Mouse (Mus musculus) testis, adult 2 months (tissue): Measurements from ENCODE around the gene C2cd4a.

ENCODE experiments used
- CTCF ChIP-seq: fragments of 200-500 bp; IDR thresholded peaks from 2 replicates; pipeline ENCODE4 v1.5.1; 2012; ENCODE audit warnings: low read depth, mild to moderate bottlenecking, inconsistent platforms, low read length, moderate library complexity; ENCODE audit not compliant: control insufficient read depth, insufficient read depth, insufficient replicate concordance
- POLR2A ChIP-seq: fragments of 200-500 bp; IDR thresholded peaks from 2 replicates; pipeline ENCODE4 v1.6.1; 2012; ENCODE audit warnings: low read depth, mild to moderate bottlenecking, inconsistent platforms, low read length, moderate library complexity; ENCODE audit not compliant: control insufficient read depth

GRCm38 (mm10) chr9:67849846-67850245 is 17.7 kb upstream of the C2cd4a start:
- no peak for TF ChIP-seq POLR2A
- TF ChIP-seq CTCF: no peak
